Mouse (Mus musculus): ENCODE measurements around the gene Akt1s1. TPM values are rescaled to one million over a fixed set of nuclear protein-coding genes. Genes with fewer than 3 reads are reported as not detected.
A peak's percentile ranks its signal among the peaks of the same experiment; 100 is the strongest.

The Akt1s1 gene
- total RNA-seq, 2 experiments from 2014 or later: 80.8 to 81.1 TPM

- intact Hi-C loops (cut with DNase I): no loop called here
- peak; percentile 72 to 77 for DNase-seq (ENCODE audit: low spot score in 2 of 2)
Observed at GRCm38 (mm10) chr7:44850146-44850545, 1.4 kb downstream of the Akt1s1 start.

DNA sequence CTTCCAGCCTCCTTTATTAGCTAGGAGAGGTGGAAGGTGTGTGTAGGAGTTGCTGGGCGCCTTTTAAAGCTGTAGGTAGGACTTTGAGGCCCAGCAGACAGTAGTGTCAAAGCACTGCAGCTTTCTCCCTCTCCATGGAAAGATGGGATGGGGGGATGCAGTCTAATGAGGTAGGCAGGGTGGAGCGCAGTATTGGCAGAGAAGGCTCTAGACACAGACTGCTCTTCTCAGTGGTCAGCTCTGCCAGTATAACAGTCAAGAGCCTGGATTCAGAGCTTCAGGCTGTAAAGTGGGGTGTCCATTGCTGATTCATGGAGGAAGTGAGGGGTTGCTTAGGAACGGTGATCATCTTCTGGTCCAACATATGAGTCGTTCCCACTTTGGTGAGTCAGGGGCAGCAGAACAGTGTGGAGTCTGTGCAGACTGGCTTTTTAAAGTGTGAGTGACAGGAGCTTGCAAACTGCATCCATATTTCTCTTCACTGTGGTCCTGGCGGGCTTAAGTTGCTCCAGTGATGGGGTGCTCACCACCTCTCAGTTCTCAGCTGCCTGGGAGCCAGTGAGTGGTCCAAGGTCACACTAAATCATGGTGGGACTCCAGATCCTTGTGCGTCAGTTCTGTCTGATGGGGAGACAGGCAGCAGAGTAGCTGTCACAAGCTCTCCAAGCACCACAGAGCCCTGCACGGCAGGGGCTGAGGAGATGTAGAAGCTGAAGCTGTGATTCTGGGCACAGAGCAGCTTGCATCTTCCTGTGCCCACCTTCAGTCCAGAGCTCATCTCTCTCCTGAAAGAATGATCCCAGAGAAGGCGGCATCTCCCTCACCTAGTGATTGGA, 2.2 kb downstream of the Akt1s1 start:
- intact Hi-C loops (cut with DNase I): no loop called here
- DNase-seq (ENCODE audit: low spot score in 2 of 2): no peak

- DNase-seq (ENCODE audit: low spot score in 2 of 2): no peak
- intact Hi-C loops (cut with DNase I): no loop called here
Observed at GRCm38 (mm10) chr7:44851625-44852234, 2.9 kb downstream of the Akt1s1 start.

DNA sequence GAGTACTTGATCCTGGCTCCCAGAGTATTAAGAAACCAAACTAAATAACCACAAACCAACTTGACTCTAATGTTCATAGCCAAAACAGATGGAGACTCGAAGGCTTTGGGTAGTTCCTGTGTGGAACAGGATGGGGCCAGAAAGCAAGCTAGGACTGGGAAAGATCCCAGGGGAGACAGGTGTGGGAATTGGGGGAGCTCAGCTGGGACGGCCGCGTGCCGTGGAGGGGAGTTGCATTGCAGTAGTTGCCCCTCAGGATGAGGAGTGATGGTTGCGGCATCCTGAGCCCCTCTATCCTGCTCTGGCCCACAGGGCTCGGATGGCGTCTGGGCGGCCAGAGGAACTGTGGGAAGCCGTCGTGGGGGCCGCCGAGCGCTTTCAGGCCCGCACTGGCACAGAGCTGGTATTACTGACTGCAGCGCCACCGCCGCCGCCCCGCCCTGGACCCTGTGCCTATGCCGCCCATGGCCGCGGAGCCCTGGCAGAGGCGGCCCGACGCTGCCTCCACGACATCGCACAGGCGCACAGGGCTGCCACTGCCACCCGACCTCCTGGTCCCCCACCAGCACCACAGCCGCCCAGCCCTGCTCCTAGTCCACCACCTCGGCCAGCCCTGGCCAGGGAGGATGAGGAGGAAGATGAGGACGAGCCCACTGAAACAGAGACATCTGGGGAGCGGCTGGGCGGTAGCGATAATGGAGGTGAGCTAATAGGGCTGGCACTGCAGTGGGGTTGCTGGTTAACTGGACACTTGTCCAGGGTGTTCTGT, 3.7 kb downstream of the Akt1s1 start:
- no peak for DNase-seq (ENCODE audit: low spot score in 2 of 2)
- intact Hi-C loops (cut with DNase I): no loop called here

- intact Hi-C loops (cut with DNase I): no loop called here
Observed at GRCm38 (mm10) chr7:44853065-44853464, 4.3 kb downstream of the Akt1s1 start.

DNA sequence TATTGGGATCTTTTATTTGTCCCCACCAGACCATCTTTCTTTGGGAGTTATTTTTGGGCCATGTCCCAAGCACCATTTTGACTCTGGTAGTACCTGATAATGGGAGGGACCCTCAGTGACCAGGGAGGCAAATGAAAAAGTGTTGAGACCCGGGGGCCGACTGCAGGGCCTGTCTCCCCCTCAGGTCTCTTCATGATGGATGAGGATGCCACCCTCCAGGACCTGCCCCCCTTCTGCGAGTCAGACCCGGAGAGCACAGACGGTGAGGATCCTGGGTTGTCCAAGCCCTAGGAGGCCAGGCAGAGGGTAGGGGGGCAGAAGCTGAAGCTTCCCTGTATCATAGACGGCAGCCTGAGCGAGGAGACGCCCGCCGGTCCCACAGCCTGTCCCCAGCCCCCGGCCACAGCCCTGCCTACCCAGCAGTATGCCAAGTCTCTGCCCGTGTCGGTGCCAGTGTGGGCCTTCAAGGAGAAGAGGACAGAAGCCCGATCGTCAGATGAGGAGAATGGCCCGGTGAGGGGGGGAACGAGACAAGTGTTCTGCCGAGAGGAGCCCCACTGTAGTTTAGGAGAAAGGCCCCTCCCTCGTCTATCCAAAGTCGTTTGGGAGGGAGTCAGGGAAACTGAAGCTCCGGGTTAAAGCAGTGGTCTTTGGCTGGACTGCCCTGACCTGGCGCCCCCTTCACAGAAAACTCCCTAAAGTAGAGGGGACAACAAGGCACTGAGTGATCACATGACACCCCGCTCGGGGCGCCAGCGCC, 5.0 kb downstream of the Akt1s1 start:
- no peak for DNase-seq (ENCODE audit: low spot score in 2 of 2)
- intact Hi-C loops (cut with DNase I): no loop called here

More at GRCm38 (mm10) chr7:44853065-44853464, 4.3 kb downstream of the Akt1s1 start:
- DNase-seq (ENCODE audit: low spot score in 2 of 2): no peak

GRCm38 (mm10) chr7:44854356-44855031, 5.7 kb downstream of the Akt1s1 start:
- intact Hi-C loops (cut with DNase I): no loop called here
- DNase-seq (ENCODE audit: low spot score in 2 of 2): peak in 1 of 2 experiments; percentile 66

DNA sequence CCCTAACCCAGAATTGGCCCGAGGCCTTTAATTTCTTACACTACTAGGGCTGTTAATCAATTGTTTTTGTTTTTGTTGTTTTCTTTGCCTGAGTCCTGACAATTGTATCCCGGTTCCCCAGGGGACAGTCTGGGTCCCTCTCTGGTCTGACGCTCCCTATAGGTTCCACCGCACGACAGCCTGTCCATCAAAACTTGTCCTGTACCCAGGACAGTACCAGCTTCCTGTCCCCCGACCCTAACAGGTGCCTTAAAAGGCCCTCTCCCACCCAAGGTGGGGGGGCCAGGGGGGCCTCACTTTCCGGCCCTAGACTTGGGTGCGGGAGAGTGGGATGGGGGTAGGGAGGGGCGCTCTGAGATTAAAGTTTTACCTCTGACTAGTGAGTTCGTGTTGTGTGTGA, 6.2 kb downstream of the Akt1s1 start:
- intact Hi-C loops (cut with DNase I): no loop called here
- no peak for DNase-seq (ENCODE audit: low spot score in 2 of 2)

DNA sequence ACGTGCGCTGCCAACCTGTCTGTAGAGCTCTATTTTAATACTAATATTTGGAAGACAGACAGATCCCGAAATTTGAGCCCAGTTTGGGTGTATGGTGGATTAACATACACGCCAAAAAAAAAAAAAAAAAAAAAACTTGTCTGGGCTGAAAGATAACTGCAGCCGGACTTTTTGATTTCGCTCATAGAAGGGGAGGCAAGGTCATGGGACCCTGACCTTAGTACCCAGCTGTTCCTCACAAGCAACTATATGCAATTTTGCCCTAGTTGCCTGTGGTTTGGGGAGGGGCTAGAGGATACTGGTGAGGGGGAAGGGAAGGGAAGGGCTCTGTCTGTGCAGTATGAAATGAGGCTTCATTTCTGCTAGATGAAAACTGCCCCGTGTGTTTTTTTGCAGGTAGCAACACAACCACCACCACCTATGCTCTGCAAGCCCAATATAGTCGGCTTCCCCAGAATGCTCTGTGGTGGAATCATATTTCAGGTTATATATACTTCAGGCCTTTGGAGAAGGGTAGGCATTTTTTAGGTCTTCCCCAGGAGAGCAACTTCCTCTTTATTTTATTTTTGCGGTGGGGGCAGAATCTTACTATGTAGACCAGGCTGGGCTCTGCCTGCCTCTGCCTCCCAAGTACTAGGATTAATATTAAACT, 7.6 kb downstream of the Akt1s1 start:
- no peak for DNase-seq (ENCODE audit: low spot score in 2 of 2)
- intact Hi-C loops (cut with DNase I): no loop called here

DNA sequence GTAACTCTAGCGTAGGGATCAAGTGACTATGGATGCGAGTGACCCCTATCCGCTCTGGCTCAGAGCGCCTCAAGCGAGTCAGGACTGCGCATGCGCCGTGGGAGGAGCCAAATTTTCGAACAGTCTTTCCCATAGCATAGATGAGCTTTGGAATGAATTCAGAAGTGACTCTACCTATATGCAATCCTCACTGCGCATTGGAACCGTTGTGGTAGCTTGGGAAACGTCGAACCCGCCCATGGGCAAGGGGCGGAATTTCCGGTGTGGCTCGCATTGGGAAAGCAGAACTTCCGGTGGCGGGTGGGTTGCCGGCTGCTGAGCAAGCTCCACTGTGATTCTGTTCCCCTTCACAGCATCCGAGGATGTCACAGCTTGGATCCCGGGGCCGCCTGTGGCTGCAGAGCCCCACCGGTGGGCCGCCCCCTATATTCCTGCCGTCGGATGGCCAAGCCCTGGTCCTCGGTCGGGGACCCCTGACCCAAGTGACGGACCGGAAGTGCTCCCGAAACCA, 8.3 kb downstream of the Akt1s1 start, which contains the start of gene Pnkp:
Gene Pnkp (plus strand): TSS at position 98 of the 511 bp plus-strand sequence.
- intact Hi-C loops (cut with DNase I): no loop called here
- DNase-seq (ENCODE audit: low spot score in 2 of 2): peak; percentile 93 to 97

DNA sequence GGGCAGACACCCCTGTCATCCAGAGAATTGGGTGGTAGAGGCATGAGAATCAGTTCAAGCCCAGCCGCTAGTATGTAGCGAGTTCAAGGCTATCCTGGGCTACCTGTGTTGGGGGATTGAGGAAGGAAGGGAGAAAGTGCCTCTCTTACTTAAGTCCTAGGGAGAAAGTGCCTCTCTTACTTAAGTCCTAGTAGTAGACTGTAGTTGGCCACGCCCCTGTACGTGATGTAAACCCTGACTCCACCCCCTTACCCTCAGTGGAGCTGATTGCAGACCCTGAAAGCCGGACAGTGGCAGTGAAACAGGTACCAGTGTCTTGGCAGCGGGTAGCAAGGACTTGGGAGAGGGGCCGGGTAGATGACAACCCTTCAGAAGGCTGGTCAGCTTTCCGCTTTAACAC, 9.1 kb downstream of the Akt1s1 start:
- intact Hi-C loops (cut with DNase I): no loop called here
- DNase-seq (ENCODE audit: low spot score in 2 of 2): no peak

- DNase-seq (ENCODE audit: low spot score in 2 of 2): no peak
- intact Hi-C loops (cut with DNase I): no loop called here
Observed at GRCm38 (mm10) chr7:44859896-44860295, 11.1 kb downstream of the Akt1s1 start.

GRCm38 (mm10) chr7:44860576-44861428, 12.0 kb downstream of the Akt1s1 start:
- peak; percentile 72 to 80 for DNase-seq (ENCODE audit: low spot score in 2 of 2)
- intact Hi-C loops (cut with DNase I): no loop called here

DNA sequence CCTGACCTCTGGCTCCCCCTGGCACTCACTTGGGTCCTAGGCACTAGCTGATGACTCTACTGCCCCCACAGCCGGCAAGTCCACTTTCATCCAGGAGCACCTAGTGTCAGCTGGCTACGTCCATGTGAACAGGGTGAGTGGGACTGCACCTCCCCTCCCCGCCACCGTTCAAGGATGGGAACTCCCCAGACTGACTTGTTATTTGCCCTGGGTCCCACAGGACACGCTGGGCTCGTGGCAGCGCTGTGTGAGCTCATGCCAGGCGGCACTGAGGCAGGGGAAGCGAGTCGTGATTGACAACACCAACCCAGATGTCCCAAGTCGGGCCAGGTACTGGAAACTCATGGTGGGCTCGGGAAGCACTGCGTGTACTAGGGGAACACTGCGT, 12.6 kb downstream of the Akt1s1 start:
- intact Hi-C loops (cut with DNase I): no loop called here

GRCm38 (mm10) chr7:44862434-44862833, 13.6 kb downstream of the Akt1s1 start:
- no peak for DNase-seq (ENCODE audit: low spot score in 2 of 2)
- intact Hi-C loops (cut with DNase I): no loop called here

More for the DNA sequence above, 12.6 kb downstream of the Akt1s1 start:
- DNase-seq (ENCODE audit: low spot score in 2 of 2): no peak

DNA sequence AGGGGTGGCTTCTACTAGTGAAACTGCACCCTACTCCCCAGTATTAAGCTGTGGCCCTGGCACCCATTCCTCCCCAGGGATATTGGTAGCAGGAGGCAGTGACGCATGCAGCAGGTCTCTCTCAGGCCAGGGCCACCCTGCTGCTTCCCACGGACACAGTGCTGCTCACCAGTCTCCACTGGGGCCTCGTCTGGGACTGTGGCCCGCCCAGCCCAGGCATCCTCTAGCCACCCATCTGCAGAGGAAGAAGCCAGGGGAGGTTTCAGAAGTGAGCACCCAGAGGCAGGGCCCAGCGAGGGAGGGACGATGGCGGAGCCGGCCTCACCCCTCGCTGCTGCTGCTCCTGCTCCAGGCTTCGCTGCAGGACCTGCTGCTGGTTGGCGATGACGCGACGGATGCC, 14.4 kb downstream of the Akt1s1 start:
- no peak for DNase-seq (ENCODE audit: low spot score in 2 of 2)
- intact Hi-C loops (cut with DNase I): no loop called here

DNA sequence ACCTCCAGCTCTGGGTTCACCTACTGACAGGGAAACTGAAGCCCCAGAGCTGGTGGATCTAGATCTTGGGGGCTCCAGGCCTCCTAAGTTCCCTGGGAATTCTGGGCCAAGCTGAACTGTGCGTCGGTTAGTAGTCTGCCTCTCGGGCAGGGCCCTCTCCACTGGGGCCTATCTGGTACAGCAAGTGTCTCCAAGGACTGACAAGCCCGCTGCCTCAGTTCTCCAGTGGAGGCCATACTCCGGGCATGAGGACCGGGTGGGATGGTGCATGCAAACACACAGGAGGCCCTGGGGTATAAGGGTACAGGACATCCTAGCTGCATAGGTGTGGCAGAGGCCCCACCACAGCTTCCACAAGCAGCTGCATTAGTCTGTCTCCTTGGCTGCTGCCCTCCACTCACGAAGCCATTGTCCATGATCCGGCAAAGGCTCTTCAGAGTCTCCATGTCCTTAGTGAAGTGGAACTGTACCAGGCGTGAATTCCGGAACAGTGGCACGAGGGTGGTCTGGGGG, 15.2 kb downstream of the Akt1s1 start:
- intact Hi-C loops (cut with DNase I): no loop called here
- no peak for DNase-seq (ENCODE audit: low spot score in 2 of 2)

Measured in left cerebral cortex, postnatal 14 days (tissue).